Mouse (Mus musculus): ENCODE results near the gene Vmn1r198. TPM values are rescaled to one million over a fixed set of nuclear protein-coding genes. Genes with fewer than 3 reads are reported as not detected.
"Not testable (repeated sequence)": the region's sequence is repeated elsewhere in the genome, so short reads cannot be mapped to it uniquely, and the experiment has no call there.

Vmn1r198 gene
- total and polyA plus RNA-seq, 2 experiments from 2014 or later = not detected

GRCm38 (mm10) chr13:22335565-22335964 is 14.6 kb upstream of the Vmn1r198 start:
- no peak for ATAC-seq
- DNase-seq (ENCODE audit: low spot score) = no peak
- Histone ChIP-seq H3K27me3 (ENCODE audit: insufficient read depth, low read length) (no peaks in the 10 kb centered on the region), H3K4me3 (ENCODE audit: low read length) (no peak overlapping the region), H3K4me1 (ENCODE audit: insufficient read depth, low read length) (no peaks in the 10 kb centered on the region), H3K9me3 (ENCODE audit: low read length) (no peaks in the 10 kb centered on the region), H3K4me2 (ENCODE audit: low read depth, low read length) (no peak overlapping the region), H3K9ac (replicated peaks; ENCODE audit: low read length) (no peak overlapping the region), H3K36me3 (ENCODE audit: insufficient read depth, low read length) (no peaks in the 10 kb centered on the region), H3K27ac (no peak overlapping the region)
- 82% methylated on average over 1 of the region's 1 CpGs for whole genome bisulfite sequencing
- no peak for TF ChIP-seq CTCF (IDR thresholded peaks at IDR 0.05; ENCODE audit: low read depth)

GRCm38 (mm10) chr13:22350813-22351212 is 649 bp downstream of the Vmn1r198 start:
- 74% methylated on average over 1 of the region's 1 CpGs for WGBS
- ATAC-seq = no peak
- no peak for DNase-seq (ENCODE audit: low spot score)
- H3K4me2 ChIP-seq (ENCODE audit: low read depth, low read length) = no peak overlapping the region
- no peak for TF ChIP-seq CTCF (IDR thresholded peaks at IDR 0.05; ENCODE audit: low read depth)
- H3K9ac ChIP-seq (replicated peaks; ENCODE audit: low read length) = no peak overlapping the region
- no peak overlapping the region for H3K4me3 ChIP-seq (ENCODE audit: low read length)
- H3K27me3 ChIP-seq (ENCODE audit: insufficient read depth, low read length) = no peaks in the 10 kb centered on the region
- H3K27ac ChIP-seq = no peak overlapping the region
- H3K9me3 ChIP-seq (ENCODE audit: low read length) = no peaks in the 10 kb centered on the region
- H3K4me1 ChIP-seq (ENCODE audit: insufficient read depth, low read length) = no peaks in the 10 kb centered on the region
- no peaks in the 10 kb centered on the region for H3K36me3 ChIP-seq (ENCODE audit: insufficient read depth, low read length)

GRCm38 (mm10) chr13:22379518-22379917 is 29.4 kb downstream of the Vmn1r198 start, which contains the start of gene Vmn1r199:
Gene Vmn1r199, plus strand, starts transcription at chr13:22379818.
- no peaks in the 10 kb centered on the region for H3K9me3 ChIP-seq (ENCODE audit: low read length)
- no peaks in the 10 kb centered on the region for H3K4me1 ChIP-seq (ENCODE audit: insufficient read depth, low read length)
- H3K9ac ChIP-seq (replicated peaks; ENCODE audit: low read length) = no peak within 1 kb of the TSS
- no peak within 1 kb of the TSS for H3K4me2 ChIP-seq (ENCODE audit: low read depth, low read length)
- WGBS = 66% methylated on average over 2 of the region's 2 CpGs
- TF ChIP-seq CTCF (IDR thresholded peaks at IDR 0.05; ENCODE audit: low read depth) = no peak
- no peak for ATAC-seq
- no peak within 1 kb of the TSS for H3K27ac ChIP-seq
- no peak for DNase-seq (ENCODE audit: low spot score)
- no peak within 1 kb of the TSS for H3K4me3 ChIP-seq (ENCODE audit: low read length)
- no peaks in the 10 kb centered on the region for H3K36me3 ChIP-seq (ENCODE audit: insufficient read depth, low read length)
- H3K27me3 ChIP-seq (ENCODE audit: insufficient read depth, low read length) = no peaks in the 10 kb centered on the region

DNA sequence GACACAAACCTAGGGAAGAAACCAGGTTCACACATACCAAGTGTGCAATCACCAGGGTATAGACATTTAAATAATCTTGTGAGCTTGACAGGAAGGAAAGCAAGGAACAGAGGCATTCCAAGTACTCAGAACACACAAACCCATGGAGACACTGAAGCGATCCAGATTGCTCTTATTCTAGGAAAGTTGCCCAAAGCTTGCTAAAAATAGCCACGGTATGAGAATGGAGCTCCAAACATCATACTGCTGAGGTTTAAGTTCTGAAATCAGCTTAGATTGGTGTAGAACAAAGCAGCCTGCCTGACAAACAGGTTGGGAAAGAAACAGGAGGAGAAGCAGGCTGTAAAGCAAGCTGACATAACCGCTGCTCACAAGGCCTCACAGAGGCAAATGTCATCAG is 31.0 kb downstream of the Vmn1r198 start:
- ATAC-seq; H3K4me2 ChIP-seq (ENCODE audit: low read depth, low read length); H3K9me3 ChIP-seq (ENCODE audit: low read length); H3K4me1 ChIP-seq (ENCODE audit: insufficient read depth, low read length); H3K4me3 ChIP-seq (ENCODE audit: low read length); H3K36me3 ChIP-seq (ENCODE audit: insufficient read depth, low read length); H3K9ac ChIP-seq (replicated peaks; ENCODE audit: low read length); DNase-seq (ENCODE audit: low spot score); H3K27me3 ChIP-seq (ENCODE audit: insufficient read depth, low read length); H3K27ac ChIP-seq: not testable (repeated sequence)
- WGBS = 67% methylated on average over 3 of the region's 3 CpGs

DNA sequence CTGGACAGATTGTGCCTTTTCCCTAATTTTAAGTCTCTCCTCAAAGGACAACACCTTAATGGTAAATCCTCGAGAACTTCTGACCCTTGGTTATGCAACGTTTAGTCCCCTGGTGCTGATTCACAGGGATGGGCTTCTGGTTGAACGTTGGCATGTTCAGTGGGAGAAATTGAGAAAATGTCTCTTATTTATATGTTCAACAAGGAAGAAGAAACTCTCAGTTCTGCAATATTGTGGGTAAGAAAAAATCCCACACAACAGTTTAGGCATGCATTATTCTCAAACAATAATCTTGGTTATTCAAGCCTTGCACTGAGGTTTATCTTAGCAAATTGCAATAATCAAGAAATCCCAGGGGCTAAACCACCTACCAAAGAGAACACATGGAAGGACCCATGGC is 33.2 kb downstream of the Vmn1r198 start:
- H3K9me3 ChIP-seq (ENCODE audit: low read length) = no peaks in the 10 kb centered on the region
- no peak overlapping the region for H3K4me2 ChIP-seq (ENCODE audit: low read depth, low read length)
- no peak overlapping the region for H3K9ac ChIP-seq (replicated peaks; ENCODE audit: low read length)
- TF ChIP-seq CTCF (IDR thresholded peaks at IDR 0.05; ENCODE audit: low read depth) = no peak
- no peak overlapping the region for H3K4me3 ChIP-seq (ENCODE audit: low read length)
- DNase-seq (ENCODE audit: low spot score) (no peak), ATAC-seq (no peak)
- no peaks in the 10 kb centered on the region for H3K4me1 ChIP-seq (ENCODE audit: insufficient read depth, low read length)
- H3K36me3 ChIP-seq (ENCODE audit: insufficient read depth, low read length) = no peaks in the 10 kb centered on the region
- 78% methylated on average over 3 of the region's 3 CpGs for WGBS
- no peak overlapping the region for H3K27ac ChIP-seq
- H3K27me3 ChIP-seq (ENCODE audit: insufficient read depth, low read length) = no peaks in the 10 kb centered on the region

- Histone ChIP-seq H3K9ac (replicated peaks; ENCODE audit: low read length) (no peak overlapping the region), H3K4me2 (ENCODE audit: low read depth, low read length) (no peak overlapping the region), H3K4me3 (ENCODE audit: low read length) (no peak overlapping the region), H3K27ac (no peak overlapping the region), H3K9me3 (ENCODE audit: low read length) (no peaks in the 10 kb centered on the region), H3K27me3 (ENCODE audit: insufficient read depth, low read length) (no peaks in the 10 kb centered on the region), H3K4me1 (ENCODE audit: insufficient read depth, low read length) (no peaks in the 10 kb centered on the region), H3K36me3 (ENCODE audit: insufficient read depth, low read length) (no peaks in the 10 kb centered on the region)
- DNase-seq (ENCODE audit: low spot score) = no peak
- 94% methylated on average over 1 of the region's 1 CpGs for WGBS
- no peak for ATAC-seq
- no peak for TF ChIP-seq CTCF (IDR thresholded peaks at IDR 0.05; ENCODE audit: low read depth)
These were observed 36.9 kb downstream of the Vmn1r198 start for GRCm38 (mm10) chr13:22387050-22387449.

DNA sequence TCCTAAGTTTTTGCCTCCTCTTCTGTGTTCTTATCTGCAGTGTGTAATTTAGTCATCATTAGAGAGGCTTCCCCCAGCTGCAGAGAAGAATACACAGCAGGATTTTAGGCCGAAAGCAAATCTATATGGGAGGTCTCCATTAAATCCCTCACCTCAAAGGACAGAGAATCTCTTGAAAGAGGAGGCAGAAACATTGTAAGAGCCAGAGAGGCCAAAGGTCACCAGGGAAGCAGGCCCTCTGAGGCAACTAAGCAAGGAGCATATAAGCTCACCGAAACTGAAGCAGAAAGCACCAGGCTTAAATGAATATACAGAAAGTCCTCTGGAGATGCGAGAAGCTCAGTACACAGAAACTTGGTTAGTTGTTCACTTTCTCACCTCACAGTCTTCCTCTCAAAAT is 39.9 kb downstream of the Vmn1r198 start, which contains the start of gene Vmn1r200:
Gene Vmn1r200 (plus strand): TSS at position 301 of the 400 bp plus-strand sequence.
- no peaks in the 10 kb centered on the region for H3K36me3 ChIP-seq (ENCODE audit: insufficient read depth, low read length)
- no peaks in the 10 kb centered on the region for H3K4me1 ChIP-seq (ENCODE audit: insufficient read depth, low read length)
- no peaks in the 10 kb centered on the region for H3K9me3 ChIP-seq (ENCODE audit: low read length)
- ATAC-seq (no peak), DNase-seq (ENCODE audit: low spot score) (no peak)
- WGBS = 46% methylated on average over 3 of the region's 3 CpGs
- H3K27me3 ChIP-seq (ENCODE audit: insufficient read depth, low read length) = no peaks in the 10 kb centered on the region
- no peak for TF ChIP-seq CTCF (IDR thresholded peaks at IDR 0.05; ENCODE audit: low read depth)
- no peak within 1 kb of the TSS for H3K27ac ChIP-seq
- H3K9ac ChIP-seq (replicated peaks; ENCODE audit: low read length) = no peak within 1 kb of the TSS
- no peak within 1 kb of the TSS for H3K4me2 ChIP-seq (ENCODE audit: low read depth, low read length)
- H3K4me3 ChIP-seq (ENCODE audit: low read length) = no peak within 1 kb of the TSS

All from hindbrain, postnatal 0 days (tissue).